Mouse (Mus musculus) neural tube, embryonic 12.5 days (tissue): ENCODE data around the gene 9530077C05Rik. TPM values are rescaled to one million over a fixed set of nuclear protein-coding genes. Genes with fewer than 3 reads are reported as not detected.

Experiments
- polyA plus RNA-seq: library from polyadenylated mRNA; unstranded; fragments of >200 nt; fragmentation: Nextera tagmentation; extraction: Ambion mirVana; gene quantifications from 2 replicates; pipeline ENCODE4 v1.2.1, GENCODE M21; 2016

The 9530077C05Rik gene
- polyA plus RNA-seq, 1 experiment from 2014 or later: 6.7 TPM

Other genes with a start within 250 kb of the 9530077C05Rik start
- 0.13 and 0.33 TPM in 2 replicates for gene Zfp872, start 223.4 kb upstream of the 9530077C05Rik start, polyA plus RNA-seq
- 10.6 and 10.8 TPM in 2 replicates for gene Zfp809, start 185.8 kb upstream of the 9530077C05Rik start, polyA plus RNA-seq
- 4.7 and 5.1 TPM in 2 replicates for gene Zfp599, start 151.6 kb upstream of the 9530077C05Rik start, polyA plus RNA-seq
- 36.3 and 38.8 TPM in 2 replicates for gene Zfp810, start 103.9 kb upstream of the 9530077C05Rik start, polyA plus RNA-seq
- gene Anln, start 22.3 kb upstream of the 9530077C05Rik start, polyA plus RNA-seq: 23.9 and 26.9 TPM in 2 replicates
- gene Gm17545, start 42.8 kb downstream of the 9530077C05Rik start, polyA plus RNA-seq: not detected in 2 replicates
- gene Rp9, start 58.2 kb downstream of the 9530077C05Rik start, polyA plus RNA-seq: 57.3 TPM in 2 replicates
- gene Bbs9, start 64.2 kb downstream of the 9530077C05Rik start, polyA plus RNA-seq: 18.4 and 18.5 TPM in 2 replicates